Mouse (Mus musculus) adrenal gland, postnatal 4 days (tissue): ENCODE measurements around the gene Atg101. TPM values are rescaled to one million over a fixed set of nuclear protein-coding genes. Genes with fewer than 3 reads are reported as not detected.
A peak's percentile ranks its signal among the peaks of the same experiment; 100 is the strongest.

Source experiments
- DNase-seq, 2 experiments: peaks; one replicate each; pipeline ENCODE4 v3.0.0; 2021 to 2022; ENCODE audit warnings: low spot score in 2 of 2, mixed read lengths in 2 of 2
- long read RNA-seq, 2 experiments: library from polyadenylated mRNA; stranded (forward); transcript quantifications; one replicate each; pipeline ENCODE4 v2.0.0; 2021
- total RNA-seq, 2 experiments: library from RNA; stranded (reverse); gene quantifications; 2 replicates each; pipeline ENCODE4 v1.2.3; 2021

The Atg101 gene
- total RNA-seq = 10 to 100 TPM; 37.8 to 38.9 TPM
- long read RNA-seq, experiment 1, transcript Atg101-201 (3 exons, 1,270 nt) = major isoform, 46 of 50 reads
- long read RNA-seq, experiment 1, partial matches to known transcripts = 0 of 50 reads
- long read RNA-seq, experiment 1, other reads (novel, unspliced or antisense) = 3 of 50 reads
- long read RNA-seq, experiment 2, transcript Atg101-201 (3 exons, 1,270 nt) = major isoform, 68 of 74 reads
- long read RNA-seq, experiment 2, partial matches to known transcripts = 2 of 74 reads
- long read RNA-seq, experiment 2, other reads (novel, unspliced or antisense) = 0 of 74 reads

- peak; percentile 68 to 79 for DNase-seq
These were observed at the start of gene Atg101 for GRCm38 (mm10) chr15:101283911-101284750. Gene Atg101, plus strand, starts transcription at chr15:101284272.

- DNase-seq = no peak
These were observed 49.3 kb upstream of the Atg101 start for GRCm38 (mm10) chr15:101234611-101235341.

- DNase-seq = no peak
These were observed 48.8 kb upstream of the Atg101 start for GRCm38 (mm10) chr15:101235342-101235698.

GRCm38 (mm10) chr15:101235728-101236327 is 48.2 kb upstream of the Atg101 start:
- no peak for DNase-seq

GRCm38 (mm10) chr15:101236878-101237277 is 47.2 kb upstream of the Atg101 start:
- DNase-seq = no peak

GRCm38 (mm10) chr15:101238885-101239511 is 45.1 kb upstream of the Atg101 start:
- DNase-seq = no peak

GRCm38 (mm10) chr15:101239821-101240220 is 44.3 kb upstream of the Atg101 start:
- no peak for DNase-seq

- peak in 1 of 2 experiments; percentile 77 for DNase-seq
These were observed 43.3 kb upstream of the Atg101 start for GRCm38 (mm10) chr15:101240799-101241204.

GRCm38 (mm10) chr15:101241236-101241635 is 42.8 kb upstream of the Atg101 start:
- no peak for DNase-seq

GRCm38 (mm10) chr15:101241853-101242252 is 42.2 kb upstream of the Atg101 start:
- no peak for DNase-seq

- no peak for DNase-seq
These were observed 41.4 kb upstream of the Atg101 start for GRCm38 (mm10) chr15:101242645-101243044.

GRCm38 (mm10) chr15:101244012-101244411 is 40.1 kb upstream of the Atg101 start:
- no peak for DNase-seq

GRCm38 (mm10) chr15:101246231-101247154 is 37.6 kb upstream of the Atg101 start:
- DNase-seq = peak; percentile 83 to 88

- DNase-seq = no peak
These were observed 36.9 kb upstream of the Atg101 start for GRCm38 (mm10) chr15:101247155-101247498.

- DNase-seq = no peak
These were observed 35.9 kb upstream of the Atg101 start for GRCm38 (mm10) chr15:101248029-101248710.

- DNase-seq = no peak
These were observed 33.8 kb upstream of the Atg101 start for GRCm38 (mm10) chr15:101250220-101250800.

- no peak for DNase-seq
These were observed 32.1 kb upstream of the Atg101 start for GRCm38 (mm10) chr15:101251930-101252329.

GRCm38 (mm10) chr15:101252614-101253013 is 31.5 kb upstream of the Atg101 start:
- DNase-seq = no peak

GRCm38 (mm10) chr15:101253563-101253885 is 30.5 kb upstream of the Atg101 start:
- no peak for DNase-seq
